Mouse (Mus musculus) forebrain, embryonic 12.5 days (tissue): ENCODE data around the gene Ninj2. TPM values are rescaled to one million over a fixed set of nuclear protein-coding genes. Genes with fewer than 3 reads are reported as not detected.

Experiments
- ATAC-seq: fragments of 200-750 bp; cut with Nextera tagmentation; 2 replicates; pipeline ENCODE4 v1.8.0; 2017; ENCODE audit warnings: moderate TSS enrichment; ENCODE audit not compliant: low FRiP score
- H3K27ac ChIP-seq: fragments of 300-500 bp; sonication (generic); 2 replicates; pipeline ENCODE4 v1.5.1; 2016; ENCODE audit warnings: mild to moderate bottlenecking
- H3K27me3 ChIP-seq: fragments of 300-500 bp; sonication (generic); 2 replicates; pipeline ENCODE4 v1.6.1; 2016; ENCODE audit warnings: mild to moderate bottlenecking
- H3K36me3 ChIP-seq: fragments of 300-500 bp; sonication (generic); replicated peaks from 2 replicates; pipeline ENCODE4 v1.6.1; 2016; ENCODE audit warnings: mild to moderate bottlenecking
- H3K4me1 ChIP-seq: fragments of 300-500 bp; sonication (generic); 2 replicates; pipeline ENCODE4 v1.6.1; 2016
- H3K4me2 ChIP-seq: fragments of 300-500 bp; sonication (generic); 2 replicates; pipeline ENCODE4 v1.6.1; 2016; ENCODE audit warnings: mild to moderate bottlenecking, moderate library complexity
- H3K4me3 ChIP-seq: fragments of 300-500 bp; sonication (generic); replicated peaks from 2 replicates; pipeline ENCODE4 v1.5.1; 2016; ENCODE audit warnings: mild to moderate bottlenecking
- H3K9ac ChIP-seq: fragments of 300-500 bp; sonication (generic); 2 replicates; pipeline ENCODE4 v1.6.1; 2016; ENCODE audit warnings: mild to moderate bottlenecking
- H3K9me3 ChIP-seq: fragments of 300-500 bp; sonication (generic); 2 replicates; pipeline ENCODE4 v1.6.1; 2016
- WGBS: fragments of 180-500 bp; shearing (Covaris S2); methylation state at CpG from one replicate; pipeline ENCODE4 v1.1.7; 2016; 5-methylcytosine and 5-hydroxymethylcytosine counted together
- polyA plus RNA-seq: library from polyadenylated mRNA; unstranded; fragments of >200 nt; fragmentation: Nextera tagmentation; extraction: Ambion mirVana; gene quantifications from 2 replicates; pipeline ENCODE4 v1.2.1, GENCODE M21; 2016

The Ninj2 gene
- polyA plus RNA-seq, 1 experiment from 2014 or later, result not detected

DNA sequence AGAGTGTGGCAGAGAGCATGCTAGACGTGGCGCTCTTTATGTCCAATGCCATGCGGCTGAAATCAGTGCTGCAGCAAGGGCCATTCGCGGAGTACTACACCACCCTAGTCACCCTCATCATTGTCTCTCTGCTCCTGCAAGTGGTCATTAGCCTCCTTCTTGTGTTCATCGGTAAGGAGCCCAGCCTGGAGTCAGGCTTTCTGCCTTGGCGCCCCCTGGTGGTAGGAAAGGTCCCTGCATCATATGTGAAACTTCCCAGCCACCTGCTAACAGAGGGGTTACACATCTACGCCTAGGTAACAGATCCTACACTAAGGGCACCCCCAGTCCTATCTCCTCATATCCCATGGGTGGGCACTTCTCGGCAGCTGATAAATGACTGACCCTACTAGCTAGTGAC is 104.8 kb downstream of the Ninj2 start:
- no peak for ATAC-seq
- Histone ChIP-seq H3K27ac (no peak overlapping the region), H3K4me1 (peaks cover 28% of the 10 kb centered on the region), H3K4me3 (no peak overlapping the region), H3K4me2 (no peak overlapping the region), H3K9me3 (no peaks in the 10 kb centered on the region), H3K27me3 (0 out of 2 replicates have a peak, but pooled peaks cover 11% of the 10 kb centered on the region), H3K36me3 (no peaks in the 10 kb centered on the region), H3K9ac (no peak overlapping the region)
- 35% methylated on average over 9 of the region's 9 CpGs for whole genome bisulfite sequencing

DNA sequence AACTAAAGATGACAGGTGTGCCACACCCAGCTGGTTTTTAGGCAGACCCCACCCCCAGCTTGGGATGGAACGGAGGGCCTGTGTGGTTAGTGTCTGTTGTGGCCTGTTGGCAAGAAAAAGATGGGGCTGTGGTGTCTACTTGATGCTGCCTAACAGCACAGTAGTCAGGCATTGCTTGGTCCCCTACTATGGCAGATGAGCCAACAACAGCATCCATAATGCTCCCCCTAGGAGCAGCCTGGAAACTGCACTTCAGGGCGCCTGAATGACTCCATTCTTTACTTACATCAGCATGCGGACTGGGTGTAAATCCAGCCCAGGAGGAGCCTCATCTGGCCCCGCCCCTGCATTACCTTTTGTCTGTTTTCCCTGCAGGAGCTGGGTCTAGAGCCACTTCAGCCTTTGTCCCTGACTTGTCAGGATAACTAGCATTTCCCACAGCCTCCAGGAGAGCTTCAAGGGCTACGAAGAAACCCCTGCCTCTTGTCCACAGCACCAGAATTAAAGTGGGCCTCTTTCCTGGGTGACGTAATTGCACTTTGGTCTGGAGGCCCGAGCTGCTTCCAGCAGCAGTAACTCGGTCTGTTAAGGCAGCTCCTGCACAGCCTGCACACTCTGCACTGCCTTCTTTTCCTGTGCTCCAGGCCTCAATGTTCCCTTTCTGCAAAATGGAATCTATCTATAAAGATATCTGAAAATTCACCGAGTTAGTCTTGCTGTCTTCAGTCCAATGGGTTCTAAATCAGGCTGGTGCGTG is 106.7 kb downstream of the Ninj2 start:
- H3K27ac ChIP-seq, result peak overlapping the region; percentile 58; the same call in 1 of the 2 replicates
- no peaks in the 10 kb centered on the region for H3K9me3 ChIP-seq
- ATAC-seq, result peak; percentile 72
- no peak overlapping the region for H3K9ac ChIP-seq
- no peaks in the 10 kb centered on the region for H3K36me3 ChIP-seq
- WGBS, result 17% methylated on average over 10 of the region's 10 CpGs
- 0 out of 2 replicates have a peak, but pooled peaks cover 6% of the 10 kb centered on the region for H3K27me3 ChIP-seq
- H3K4me1 ChIP-seq, result peaks cover 28% of the 10 kb centered on the region
- H3K4me3 ChIP-seq, result no peak overlapping the region
- peak overlapping the region; percentile 13; the same call in 1 of the 2 replicates for H3K4me2 ChIP-seq

DNA sequence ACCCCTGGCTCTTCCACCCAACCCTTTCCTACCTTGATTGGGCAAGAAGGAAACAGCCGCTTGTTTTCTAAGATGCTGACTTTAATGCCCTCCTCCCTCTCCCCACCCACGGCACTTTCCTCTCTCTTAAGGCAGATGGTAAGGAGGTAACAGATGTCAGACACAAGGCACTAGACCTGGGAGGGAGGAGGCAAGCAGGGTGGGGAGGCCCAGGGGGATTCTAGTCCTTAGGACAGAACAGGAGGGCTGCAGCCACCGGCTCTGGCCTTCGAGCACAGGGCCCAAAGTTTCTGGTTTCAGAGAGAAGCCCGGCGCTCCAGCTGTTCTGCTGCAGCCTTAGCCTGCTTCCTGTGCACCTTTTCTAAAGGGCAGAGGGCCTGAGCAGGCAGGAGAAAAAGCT is 108.8 kb downstream of the Ninj2 start:
- no peaks in the 10 kb centered on the region for H3K27me3 ChIP-seq
- ATAC-seq, result 0 out of 2 replicates have a peak, but pooled peaks have one; percentile 31
- no peaks in the 10 kb centered on the region for H3K9me3 ChIP-seq
- no peak overlapping the region for H3K9ac ChIP-seq
- H3K4me3 ChIP-seq, result no peak overlapping the region
- peaks cover 28% of the 10 kb centered on the region for H3K4me1 ChIP-seq
- H3K36me3 ChIP-seq, result no peaks in the 10 kb centered on the region
- no peak overlapping the region for H3K4me2 ChIP-seq
- 59% methylated on average over 6 of the region's 6 CpGs for WGBS
- H3K27ac ChIP-seq, result peak overlapping the region; percentile 59

DNA sequence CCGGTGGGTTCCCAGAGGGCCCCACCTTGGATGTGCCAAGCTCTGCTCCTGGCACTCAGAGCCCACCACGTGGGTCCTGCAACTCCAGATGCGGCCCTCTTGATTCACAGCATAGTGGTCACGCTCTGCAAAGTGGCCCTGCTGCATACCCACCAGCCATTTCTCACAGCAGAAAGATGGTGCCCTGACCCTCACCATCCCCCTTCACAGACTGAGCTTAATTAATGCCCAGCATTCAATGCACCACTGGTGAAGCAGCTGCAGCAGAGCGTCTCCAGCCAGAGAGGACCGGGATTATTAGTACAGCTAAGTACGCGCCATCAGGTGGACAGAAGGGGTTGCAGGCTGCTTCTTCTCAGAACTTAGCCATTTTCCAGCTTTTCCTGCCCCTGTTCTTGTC is 109.3 kb downstream of the Ninj2 start:
- Histone ChIP-seq H3K4me3 (no peak overlapping the region), H3K4me2 (no peak overlapping the region), H3K4me1 (peaks cover 28% of the 10 kb centered on the region), H3K27ac (peak overlapping the region; percentile 59), H3K9me3 (no peaks in the 10 kb centered on the region), H3K9ac (no peak overlapping the region), H3K36me3 (no peaks in the 10 kb centered on the region), H3K27me3 (no peaks in the 10 kb centered on the region)
- peak; percentile 40; the same call in 1 of the 2 replicates for ATAC-seq
- 48% methylated on average over 8 of the region's 8 CpGs for WGBS

DNA sequence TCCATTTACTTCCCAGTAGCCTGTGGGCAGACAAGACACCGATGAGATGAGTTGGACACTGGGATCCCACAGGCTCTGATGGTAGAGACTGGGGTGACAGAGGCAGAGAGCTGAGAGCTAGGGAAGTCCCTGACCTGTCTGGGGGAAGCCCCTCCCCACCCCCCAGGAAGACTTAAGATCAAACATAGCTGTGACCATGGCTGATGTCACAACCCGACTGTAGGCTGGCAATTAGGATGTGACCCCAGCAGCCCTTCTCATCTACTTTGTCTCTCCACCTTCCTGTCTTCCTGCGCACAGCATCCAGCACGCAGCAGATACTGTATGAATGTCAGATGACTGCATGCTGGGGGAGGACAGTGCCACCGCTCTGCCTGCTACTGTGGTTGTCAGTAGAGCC is 113.4 kb downstream of the Ninj2 start:
- Histone ChIP-seq H3K4me3 (no peak overlapping the region), H3K9ac (no peak overlapping the region), H3K27ac (no peak overlapping the region), H3K9me3 (no peaks in the 10 kb centered on the region), H3K27me3 (no peaks in the 10 kb centered on the region), H3K4me2 (no peak overlapping the region), H3K36me3 (no peaks in the 10 kb centered on the region), H3K4me1 (peaks cover 14% of the 10 kb centered on the region)
- no peak for ATAC-seq
- WGBS, result 94% methylated on average over 5 of the region's 5 CpGs

DNA sequence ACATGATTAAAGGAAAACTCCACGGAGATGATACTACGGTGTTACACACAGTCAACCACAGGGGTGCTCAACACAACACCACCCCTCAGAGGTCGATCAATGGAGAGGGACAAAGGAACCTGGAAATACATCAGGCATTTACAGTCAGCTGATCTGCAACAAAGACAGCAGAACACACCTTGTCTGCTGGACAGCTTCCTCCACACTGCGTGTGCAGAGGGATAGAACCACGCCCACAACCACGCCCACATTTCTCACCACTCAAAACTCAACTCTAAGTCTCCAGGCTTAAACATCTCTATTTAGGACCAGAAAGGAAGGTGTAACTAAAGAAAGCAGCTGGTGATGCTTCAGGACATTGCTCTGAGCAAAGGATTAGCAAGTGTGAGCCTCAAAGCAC is 118.4 kb downstream of the Ninj2 start:
- 83% methylated on average over 6 of the region's 6 CpGs for WGBS
- no peak for ATAC-seq
- no peak overlapping the region for H3K4me2 ChIP-seq
- no peak overlapping the region for H3K9ac ChIP-seq
- no peaks in the 10 kb centered on the region for H3K27me3 ChIP-seq
- H3K27ac ChIP-seq, result no peak overlapping the region
- no peak overlapping the region for H3K4me3 ChIP-seq
- no peaks in the 10 kb centered on the region for H3K36me3 ChIP-seq
- no peaks in the 10 kb centered on the region for H3K4me1 ChIP-seq
- no peaks in the 10 kb centered on the region for H3K9me3 ChIP-seq

DNA sequence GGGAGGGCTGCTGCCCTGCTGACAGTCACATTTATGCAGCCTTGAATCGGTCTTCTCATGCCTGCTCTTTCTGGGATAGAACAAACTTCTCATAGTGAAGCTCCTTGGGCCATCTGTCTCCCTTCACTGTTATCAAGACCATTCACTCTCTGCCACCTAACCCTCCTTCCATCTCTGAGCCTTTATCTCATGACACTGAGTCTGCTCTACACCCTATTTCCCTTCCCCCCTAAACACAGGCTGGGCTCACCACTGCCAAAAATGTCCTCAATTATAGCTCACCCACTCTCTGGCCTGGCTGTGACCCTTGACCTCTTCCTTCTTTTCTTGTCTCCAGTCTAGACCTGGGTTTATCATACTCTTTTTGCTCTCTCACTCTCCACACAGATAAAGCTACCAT is 123.6 kb downstream of the Ninj2 start:
- Histone ChIP-seq H3K4me1 (no peaks in the 10 kb centered on the region), H3K36me3 (no peaks in the 10 kb centered on the region), H3K9me3 (no peaks in the 10 kb centered on the region), H3K27ac (no peak overlapping the region), H3K27me3 (no peaks in the 10 kb centered on the region), H3K4me2 (no peak overlapping the region), H3K9ac (no peak overlapping the region), H3K4me3 (no peak overlapping the region)
- no peak for ATAC-seq
- 77% methylated on average over 1 of the region's 1 CpGs for WGBS

DNA sequence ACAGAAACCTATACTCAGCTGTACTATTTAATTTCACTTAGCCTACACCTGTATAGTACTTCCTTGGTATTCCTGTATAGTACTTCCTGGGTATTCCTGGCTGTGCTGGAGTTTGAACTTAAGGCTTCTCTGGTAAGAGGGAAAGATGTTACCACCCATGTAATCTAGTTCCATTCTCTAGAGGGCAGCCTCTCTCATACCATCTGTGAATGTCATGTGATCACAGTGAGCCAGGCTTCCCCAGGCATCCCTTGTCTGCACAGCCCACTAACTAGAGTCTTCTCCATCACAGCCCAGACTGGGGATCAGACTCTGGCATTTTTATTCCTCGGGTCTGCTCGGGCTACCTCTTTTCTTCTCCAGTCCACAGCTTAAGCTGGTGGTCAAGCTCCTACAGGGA is 126.1 kb downstream of the Ninj2 start:
- 82% methylated on average over 2 of the region's 2 CpGs for WGBS
- Histone ChIP-seq H3K4me3 (no peak overlapping the region), H3K9ac (no peak overlapping the region), H3K4me2 (no peak overlapping the region), H3K27me3 (no peaks in the 10 kb centered on the region), H3K36me3 (no peaks in the 10 kb centered on the region), H3K9me3 (no peaks in the 10 kb centered on the region), H3K4me1 (no peaks in the 10 kb centered on the region), H3K27ac (no peak overlapping the region)
- ATAC-seq, result no peak

DNA sequence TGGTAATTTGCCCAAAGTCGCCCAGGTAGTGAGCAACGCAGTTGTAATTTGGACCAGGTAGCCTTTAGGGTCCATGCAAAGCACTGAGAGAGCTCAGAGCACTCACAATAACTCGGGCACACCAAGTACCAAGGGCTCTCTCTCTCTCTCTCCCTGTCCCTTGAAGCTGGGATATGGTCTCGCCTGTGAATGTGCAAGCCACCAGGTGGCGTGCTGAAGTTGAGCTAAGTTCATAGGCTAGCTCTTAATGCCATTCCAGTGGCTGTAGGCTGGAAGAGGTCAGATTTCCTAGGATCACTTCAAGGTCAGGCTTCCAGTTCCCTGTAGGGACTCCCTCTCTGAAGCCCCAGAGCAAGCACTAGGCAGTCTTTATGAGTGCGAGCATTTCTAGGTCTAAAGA is 129.5 kb downstream of the Ninj2 start:
- 23% methylated on average over 6 of the region's 6 CpGs for WGBS
- Histone ChIP-seq H3K9ac (no peak overlapping the region), H3K4me3 (no peak overlapping the region), H3K27ac (no peak overlapping the region), H3K4me1 (no peaks in the 10 kb centered on the region), H3K36me3 (no peaks in the 10 kb centered on the region), H3K9me3 (no peaks in the 10 kb centered on the region), H3K27me3 (no peaks in the 10 kb centered on the region; the same call in 1 of the 2 replicates), H3K4me2 (no peak overlapping the region)
- ATAC-seq, result no peak

DNA sequence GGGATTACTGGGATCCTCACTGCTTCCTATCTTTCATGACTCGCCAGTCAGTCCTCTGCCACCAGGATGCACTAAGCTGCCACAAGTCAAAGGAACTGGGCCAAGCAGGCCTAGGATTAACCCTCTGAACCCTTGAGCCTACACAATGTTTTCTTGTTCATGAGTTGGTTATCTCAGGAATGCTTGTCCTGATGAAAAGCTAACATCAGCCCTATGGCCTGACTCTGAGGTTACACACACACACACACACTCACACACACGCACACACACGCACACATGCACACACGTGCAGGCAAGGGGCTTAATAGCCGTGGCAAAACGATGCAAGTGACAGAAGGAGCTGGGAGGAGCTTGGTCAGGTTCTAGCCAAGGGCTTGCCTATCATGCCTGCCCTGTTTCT is 132.2 kb downstream of the Ninj2 start:
- no peaks in the 10 kb centered on the region for H3K9me3 ChIP-seq
- H3K4me3 ChIP-seq, result no peak overlapping the region
- no peak overlapping the region for H3K9ac ChIP-seq
- no peaks in the 10 kb centered on the region; the same call in 1 of the 2 replicates for H3K27me3 ChIP-seq
- WGBS, result 73% methylated on average over 6 of the region's 6 CpGs
- no peak overlapping the region for H3K4me2 ChIP-seq
- peaks cover 2% of the 10 kb centered on the region; the same call in 1 of the 2 replicates for H3K4me1 ChIP-seq
- ATAC-seq, result no peak
- no peaks in the 10 kb centered on the region for H3K36me3 ChIP-seq
- H3K27ac ChIP-seq, result no peak overlapping the region

DNA sequence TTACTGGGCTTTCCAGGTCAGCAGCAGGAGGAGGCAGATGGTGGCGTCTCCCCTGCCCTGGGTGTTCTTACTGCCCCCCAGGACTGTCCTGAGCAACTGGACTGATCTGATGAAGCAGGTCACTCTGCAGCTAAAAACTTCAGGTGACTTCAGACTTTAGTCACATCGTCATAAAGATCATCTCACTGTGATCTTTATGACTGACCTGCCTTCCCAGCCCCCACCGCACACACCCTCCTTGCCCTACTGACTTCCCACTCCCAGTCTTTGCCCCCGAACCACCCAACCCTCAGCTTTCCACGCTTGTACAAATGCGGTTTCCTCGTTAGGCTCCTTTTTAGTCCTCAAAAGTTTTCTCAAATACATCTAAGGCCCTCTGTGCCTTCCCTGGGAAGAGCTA is 133.9 kb downstream of the Ninj2 start:
- H3K9ac ChIP-seq, result no peak overlapping the region
- no peaks in the 10 kb centered on the region; the same call in 1 of the 2 replicates for H3K27me3 ChIP-seq
- H3K36me3 ChIP-seq, result no peaks in the 10 kb centered on the region
- no peaks in the 10 kb centered on the region for H3K9me3 ChIP-seq
- no peak overlapping the region for H3K4me2 ChIP-seq
- H3K4me1 ChIP-seq, result peaks cover 7% of the 10 kb centered on the region
- no peak for ATAC-seq
- 83% methylated on average over 7 of the region's 7 CpGs for WGBS
- H3K4me3 ChIP-seq, result no peak overlapping the region
- H3K27ac ChIP-seq, result no peak overlapping the region

DNA sequence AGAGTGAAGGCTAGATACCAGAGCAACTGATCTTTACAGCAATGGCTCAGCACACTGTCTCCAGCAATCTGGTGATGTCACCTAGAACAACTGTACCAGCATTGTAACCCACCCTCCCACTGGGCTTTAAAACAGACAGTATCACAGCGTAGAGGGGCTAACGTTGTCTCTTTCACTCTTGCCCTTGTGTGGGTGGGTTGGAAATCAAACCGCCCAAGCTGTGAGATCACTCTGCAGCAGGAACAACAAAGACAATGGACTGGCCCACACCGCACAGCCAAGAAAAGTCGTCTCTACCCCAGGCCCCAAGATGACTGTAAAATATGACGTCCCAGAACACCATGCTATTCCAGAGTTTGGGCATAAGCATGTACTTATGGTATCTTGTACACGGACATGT is 136.7 kb downstream of the Ninj2 start:
- ATAC-seq, result no peak
- Histone ChIP-seq H3K4me3 (no peak overlapping the region), H3K4me1 (peaks cover 7% of the 10 kb centered on the region), H3K27me3 (no peaks in the 10 kb centered on the region; the same call in 1 of the 2 replicates), H3K36me3 (no peaks in the 10 kb centered on the region), H3K9ac (no peak overlapping the region), H3K27ac (no peak overlapping the region), H3K4me2 (no peak overlapping the region), H3K9me3 (no peaks in the 10 kb centered on the region)
- WGBS, result 69% methylated on average over 7 of the region's 7 CpGs

DNA sequence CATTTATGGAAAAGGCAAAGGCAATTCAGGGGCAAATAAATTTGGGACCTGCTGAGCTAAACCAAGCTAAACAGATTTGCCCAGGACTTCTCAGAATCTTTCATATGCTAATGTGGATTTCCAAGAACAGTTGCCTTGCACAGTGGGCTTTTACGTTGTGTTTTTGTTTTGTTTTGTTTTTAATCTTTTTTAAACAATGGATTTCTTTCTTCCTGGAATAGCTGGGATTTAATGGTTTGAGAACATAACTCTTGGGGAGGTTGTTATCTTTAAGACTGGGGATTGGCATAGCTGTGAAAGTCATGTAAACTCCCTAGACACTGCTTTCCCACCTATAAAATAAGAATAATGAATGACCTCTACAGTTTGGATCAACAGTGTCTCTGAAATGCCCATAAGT is 137.3 kb downstream of the Ninj2 start:
- H3K36me3 ChIP-seq, result no peaks in the 10 kb centered on the region
- ATAC-seq, result no peak
- WGBS, result 9% methylated on average over 1 of the region's 1 CpGs

More for the DNA sequence above, 137.3 kb downstream of the Ninj2 start:
- Histone ChIP-seq H3K9ac (no peak overlapping the region), H3K4me3 (no peak overlapping the region), H3K4me1 (peaks cover 7% of the 10 kb centered on the region), H3K27ac (no peak overlapping the region), H3K9me3 (no peaks in the 10 kb centered on the region), H3K27me3 (no peaks in the 10 kb centered on the region; the same call in 1 of the 2 replicates), H3K4me2 (no peak overlapping the region)
